Mouse (Mus musculus): ENCODE measurements around the gene Ovol2.

Ovol2 gene

DNA sequence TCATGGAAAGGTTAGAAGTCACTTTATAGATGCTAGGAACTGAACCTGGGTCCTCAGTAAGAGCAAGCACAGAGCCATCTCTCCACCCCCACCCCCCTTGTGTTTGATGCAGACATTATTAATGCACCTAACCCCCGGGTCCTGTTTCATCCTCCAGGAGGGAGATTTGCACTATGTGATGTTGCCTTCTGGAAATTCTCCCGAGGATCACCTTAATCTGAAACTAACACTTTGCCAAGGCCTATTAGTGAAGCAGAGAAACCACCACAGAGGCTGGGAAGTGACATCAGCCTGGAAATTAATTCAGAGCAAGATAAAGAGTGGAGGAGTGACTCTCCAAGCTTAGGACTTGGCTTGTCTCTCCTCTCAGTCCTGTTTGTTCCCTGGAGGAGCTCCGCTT, 7.7 kb downstream of the Ovol2 start:
- DNase-seq (ENCODE audit: low read depth, low spot score): no peak

- no peak for DNase-seq (ENCODE audit: low read depth, low spot score)
These were observed 20.6 kb downstream of the Ovol2 start for GRCm38 (mm10) chr2:144311372-144311771.

DNA sequence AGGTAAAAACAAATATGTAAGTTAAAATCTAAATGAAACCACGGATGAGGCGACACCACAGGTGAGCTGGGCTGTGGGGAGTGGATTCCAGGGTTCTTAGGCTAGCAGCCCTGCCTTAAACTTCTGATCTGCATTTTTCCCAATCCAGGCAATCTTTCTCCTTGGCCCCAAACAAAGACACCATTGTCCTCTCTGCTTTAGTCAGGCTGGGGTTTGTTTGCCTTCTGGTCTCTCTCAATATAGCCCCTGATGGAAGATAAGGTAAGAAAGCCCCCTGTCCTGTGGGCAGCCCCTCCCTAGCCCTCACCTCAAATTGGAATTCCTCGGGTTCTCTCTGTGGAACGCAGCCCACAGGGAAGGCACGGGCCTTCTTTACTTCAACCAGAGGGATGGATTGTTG, 21.7 kb downstream of the Ovol2 start:
- no peak for DNase-seq (ENCODE audit: low read depth, low spot score)

GRCm38 (mm10) chr2:144308561-144308960, 23.4 kb downstream of the Ovol2 start:
- no peak for DNase-seq (ENCODE audit: low read depth, low spot score)

DNA sequence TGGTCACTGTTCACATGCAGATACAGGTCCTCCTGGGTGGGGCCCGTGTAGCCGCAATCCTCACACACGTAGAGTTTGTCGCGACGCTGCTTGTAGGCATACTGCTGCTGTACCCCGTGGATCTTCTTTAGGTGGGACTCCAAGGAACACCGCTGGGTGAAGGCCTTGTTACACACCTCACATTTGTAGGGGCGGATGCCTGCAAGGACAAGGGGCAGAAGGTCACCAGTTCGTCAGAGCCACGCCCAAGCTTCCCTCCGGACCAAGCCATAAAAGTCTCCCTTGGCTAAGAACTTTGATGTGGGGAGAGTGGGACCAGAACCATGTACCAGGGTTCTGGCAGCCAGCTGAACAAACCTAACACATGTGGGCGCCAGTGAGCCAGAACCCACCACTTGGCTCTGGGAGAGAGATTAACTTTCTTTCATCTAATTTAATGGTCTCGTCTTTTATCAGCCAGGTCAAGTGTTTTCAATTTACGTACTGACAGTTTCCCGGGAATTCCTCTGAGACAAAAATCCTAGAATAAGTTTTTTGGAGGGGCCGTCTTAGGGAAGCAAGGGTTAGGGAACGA, 26.1 kb downstream of the Ovol2 start:
- DNase-seq (ENCODE audit: low read depth, low spot score): no peak

- no peak for DNase-seq (ENCODE audit: low read depth, low spot score)
These were observed 30.8 kb downstream of the Ovol2 start for GRCm38 (mm10) chr2:144301101-144301500.

DNA sequence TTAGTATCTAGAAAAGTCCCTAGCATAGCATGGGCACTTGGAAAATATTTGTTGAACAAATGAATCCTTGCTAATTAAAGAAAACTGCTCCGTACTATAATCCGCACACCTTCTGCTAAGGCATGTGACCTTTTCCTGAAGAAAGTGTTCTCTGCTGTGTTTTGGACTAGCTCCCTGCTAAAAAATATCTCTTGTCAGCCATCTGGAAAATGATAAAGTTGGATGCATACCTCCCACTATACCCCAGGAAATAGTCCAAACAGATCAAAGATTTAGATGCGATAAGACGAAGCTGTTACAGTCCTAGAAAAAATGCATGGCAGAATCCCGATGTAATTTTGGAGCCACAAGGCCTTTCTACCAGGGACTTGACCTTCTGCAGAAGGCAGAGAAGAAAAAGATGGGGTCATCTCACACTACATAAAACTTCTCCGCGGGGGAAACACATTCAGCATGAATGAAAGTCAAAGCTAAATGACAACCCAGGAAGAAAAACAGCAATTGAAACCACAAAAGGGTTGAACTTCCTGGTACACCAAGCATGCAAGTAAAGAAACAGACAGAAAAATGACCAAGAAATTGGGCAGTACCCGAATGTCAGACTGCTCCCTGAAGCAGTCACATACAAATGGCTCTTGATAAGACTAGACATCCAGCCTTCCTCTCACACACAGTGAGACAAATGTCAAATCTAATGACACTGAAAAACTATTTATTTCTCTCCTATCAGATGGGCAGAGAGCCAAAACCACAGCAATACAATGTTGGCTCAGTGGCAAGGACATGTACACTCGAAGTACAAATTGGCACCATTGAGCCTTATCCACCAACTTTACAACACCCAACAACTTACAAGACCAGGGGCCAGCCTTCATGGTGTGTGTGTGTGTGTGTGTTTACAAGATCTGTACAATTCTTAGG, 31.9 kb downstream of the Ovol2 start:
- DNase-seq (ENCODE audit: low read depth, low spot score): no peak

- DNase-seq (ENCODE audit: low read depth, low spot score): no peak
These were observed 36.7 kb downstream of the Ovol2 start for GRCm38 (mm10) chr2:144295145-144295735.

GRCm38 (mm10) chr2:144291600-144292305, 40.2 kb downstream of the Ovol2 start:
- no peak for DNase-seq (ENCODE audit: low read depth, low spot score)

DNA sequence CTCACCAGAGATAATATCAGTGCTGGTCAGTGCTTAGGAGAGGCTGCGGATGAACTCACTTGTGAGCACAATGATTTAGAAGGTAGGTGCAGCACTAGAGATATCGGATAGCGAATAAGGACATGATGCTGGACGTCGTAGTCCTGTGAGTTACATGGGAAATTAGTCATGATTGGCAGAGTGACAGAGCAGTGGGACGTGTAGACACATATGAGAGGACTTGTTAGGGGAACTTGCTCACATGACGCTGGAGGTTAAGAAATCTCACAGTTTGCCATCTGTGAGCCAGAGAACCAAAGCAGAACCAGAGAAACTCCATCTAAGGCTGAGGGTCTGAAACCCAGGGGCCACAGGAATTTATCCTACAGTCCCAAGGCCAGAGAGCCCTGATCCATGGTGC, 41.6 kb downstream of the Ovol2 start:
- DNase-seq (ENCODE audit: low read depth, low spot score): no peak

DNA sequence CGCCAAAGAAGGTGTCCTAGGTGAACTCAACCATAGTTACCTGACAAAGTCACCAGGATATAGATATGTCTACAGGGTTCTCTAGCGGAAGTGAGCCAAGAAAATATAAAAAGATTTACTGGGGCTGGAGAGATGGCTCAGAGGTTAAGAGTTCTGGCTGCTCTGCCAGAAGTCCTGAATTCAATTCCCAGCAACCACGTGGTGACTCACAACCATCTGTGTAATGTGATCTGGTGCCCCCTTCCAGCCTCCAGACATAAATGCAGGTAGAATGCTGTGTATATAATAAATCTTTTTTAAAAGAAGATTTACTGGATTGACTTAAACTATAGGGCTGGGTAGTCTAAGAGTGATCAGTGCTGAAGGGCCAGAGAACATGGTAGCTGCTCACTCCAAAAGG, 50.5 kb downstream of the Ovol2 start:
- DNase-seq (ENCODE audit: low read depth, low spot score): no peak

DNA sequence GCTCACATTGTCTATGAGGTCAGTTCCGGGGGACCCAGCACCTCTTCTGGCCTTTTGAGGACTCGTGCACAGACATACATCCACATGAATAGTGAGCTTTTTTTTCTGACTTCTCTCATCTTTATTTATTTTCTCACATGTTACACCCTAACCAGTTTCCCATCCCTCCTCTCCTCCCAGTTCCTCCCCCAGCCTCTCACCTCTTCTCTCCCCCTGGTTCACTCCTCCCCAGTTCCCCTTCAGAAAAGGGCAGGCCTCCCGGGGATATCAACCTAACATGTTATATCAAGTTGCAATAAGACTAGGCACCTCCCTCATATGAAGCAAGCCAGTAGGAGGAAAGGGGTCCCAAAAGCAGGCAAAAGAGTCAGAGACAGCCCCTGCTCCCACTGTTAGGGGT, 51.4 kb downstream of the Ovol2 start:
- DNase-seq (ENCODE audit: low read depth, low spot score): no peak

DNA sequence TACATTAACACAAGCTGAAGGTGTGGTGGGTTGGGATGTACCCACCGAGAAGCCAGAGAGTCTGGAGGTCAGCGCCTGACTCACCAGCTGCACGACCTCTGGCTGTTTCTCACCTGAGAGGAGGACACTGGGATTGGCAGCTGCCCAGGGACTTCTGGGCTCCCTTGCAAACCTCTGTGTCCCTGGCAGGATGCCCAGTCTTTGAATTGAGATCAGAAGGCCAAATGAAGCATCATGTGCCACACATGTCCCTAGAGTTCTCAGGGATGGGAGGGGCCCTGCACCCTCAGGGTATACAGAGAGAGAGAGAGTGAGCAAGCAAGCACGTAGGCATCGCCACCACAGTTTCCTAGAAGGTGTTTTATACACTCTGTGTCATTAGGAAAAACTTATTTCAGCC, 52.2 kb downstream of the Ovol2 start:
- no peak for DNase-seq (ENCODE audit: low read depth, low spot score)

DNA sequence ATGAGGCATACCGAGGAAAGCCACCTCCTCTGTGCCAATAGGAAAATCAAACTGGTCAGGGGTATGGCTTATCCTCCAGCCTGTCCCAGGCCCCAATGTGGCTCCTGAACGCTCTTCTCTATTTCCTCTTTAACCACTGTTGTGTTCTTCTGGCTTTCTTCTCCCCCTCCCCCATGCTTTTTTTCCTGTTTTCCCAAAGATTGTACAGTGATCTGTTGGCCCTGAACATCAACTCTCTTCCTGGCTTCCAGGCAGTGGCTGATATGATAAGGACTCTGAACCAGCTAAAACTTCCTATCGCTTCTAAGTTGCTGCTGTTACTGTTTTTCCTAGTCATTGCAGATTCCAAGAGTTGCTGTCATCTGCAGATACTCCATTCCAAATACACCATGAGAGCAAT, 55.1 kb downstream of the Ovol2 start:
- DNase-seq (ENCODE audit: low read depth, low spot score): no peak

DNA sequence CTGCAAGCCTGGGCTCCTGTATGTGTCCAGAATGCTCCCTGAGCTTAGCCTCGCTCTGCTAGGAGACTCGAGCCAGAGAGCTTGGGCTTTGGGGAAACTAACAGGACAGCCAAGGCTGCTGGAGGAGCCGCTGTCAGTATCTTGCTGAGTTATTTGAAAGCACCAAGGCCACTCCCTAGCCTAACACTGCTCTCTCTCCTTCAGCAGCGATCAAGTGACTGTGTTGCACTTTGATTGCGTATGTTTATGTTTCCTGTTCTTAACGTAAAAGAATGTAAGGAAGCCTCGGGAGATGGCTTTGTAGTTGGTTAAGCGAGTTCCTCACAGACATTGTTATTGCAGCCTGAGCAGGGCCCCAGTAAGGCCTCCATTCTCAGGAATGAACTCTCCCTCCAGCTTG, 57.2 kb downstream of the Ovol2 start:
- DNase-seq (ENCODE audit: low read depth, low spot score): no peak

GRCm38 (mm10) chr2:144272088-144272487, 59.9 kb downstream of the Ovol2 start:
- no peak for DNase-seq (ENCODE audit: low read depth, low spot score)

DNA sequence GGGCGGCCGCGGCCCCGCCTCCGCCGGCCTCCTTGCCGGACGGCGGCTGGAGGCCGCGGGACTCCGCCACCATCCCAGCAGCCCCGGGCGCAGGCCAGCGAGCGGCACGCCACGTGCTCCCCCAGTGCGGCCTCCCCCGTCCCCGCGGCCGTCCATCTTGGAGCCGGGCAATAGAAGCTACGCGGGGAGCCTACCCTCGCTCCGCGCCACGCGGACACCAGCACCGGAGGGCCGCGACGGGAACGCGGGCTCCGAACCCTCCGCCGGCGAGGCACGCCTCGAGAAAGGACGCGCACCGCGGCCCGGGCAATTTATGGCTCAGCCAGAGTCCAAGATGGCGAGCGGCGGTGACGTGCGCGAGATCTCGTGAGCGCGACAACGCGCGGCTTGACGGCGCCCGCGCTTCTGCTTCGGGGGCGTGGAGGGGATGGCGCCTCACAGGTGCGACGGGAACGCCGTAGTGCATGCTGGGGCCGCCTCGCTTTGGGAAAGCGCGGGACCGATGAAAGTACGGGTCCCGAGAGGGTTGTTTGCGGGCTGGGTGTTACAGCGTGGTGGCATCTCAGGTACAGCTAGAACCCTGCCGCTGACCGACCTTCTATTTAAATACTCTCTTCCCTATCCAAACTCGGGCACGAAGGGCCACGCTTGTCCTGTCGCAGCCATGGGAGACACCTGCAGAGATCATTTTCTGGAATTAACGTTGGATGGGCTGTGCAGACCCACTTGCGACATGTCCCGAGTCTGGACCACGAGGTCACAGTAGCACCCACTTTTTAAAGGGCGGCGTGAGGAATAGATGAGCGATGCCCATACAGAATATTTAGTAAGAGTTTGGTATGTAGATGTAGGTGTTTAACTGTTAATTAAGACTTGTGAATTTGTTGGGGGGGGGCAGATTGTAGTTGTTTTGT, 61.2 kb downstream of the Ovol2 start, which contains the start of the genes Mgme1 and Snx5:
Gene Mgme1 (plus strand): TSS at position 157 of the 914 bp plus-strand sequence.
Gene Snx5 (minus strand): TSS at position 400 of the 914 bp plus-strand sequence.
- DNase-seq (ENCODE audit: low read depth, low spot score): peak; percentile 96

DNA sequence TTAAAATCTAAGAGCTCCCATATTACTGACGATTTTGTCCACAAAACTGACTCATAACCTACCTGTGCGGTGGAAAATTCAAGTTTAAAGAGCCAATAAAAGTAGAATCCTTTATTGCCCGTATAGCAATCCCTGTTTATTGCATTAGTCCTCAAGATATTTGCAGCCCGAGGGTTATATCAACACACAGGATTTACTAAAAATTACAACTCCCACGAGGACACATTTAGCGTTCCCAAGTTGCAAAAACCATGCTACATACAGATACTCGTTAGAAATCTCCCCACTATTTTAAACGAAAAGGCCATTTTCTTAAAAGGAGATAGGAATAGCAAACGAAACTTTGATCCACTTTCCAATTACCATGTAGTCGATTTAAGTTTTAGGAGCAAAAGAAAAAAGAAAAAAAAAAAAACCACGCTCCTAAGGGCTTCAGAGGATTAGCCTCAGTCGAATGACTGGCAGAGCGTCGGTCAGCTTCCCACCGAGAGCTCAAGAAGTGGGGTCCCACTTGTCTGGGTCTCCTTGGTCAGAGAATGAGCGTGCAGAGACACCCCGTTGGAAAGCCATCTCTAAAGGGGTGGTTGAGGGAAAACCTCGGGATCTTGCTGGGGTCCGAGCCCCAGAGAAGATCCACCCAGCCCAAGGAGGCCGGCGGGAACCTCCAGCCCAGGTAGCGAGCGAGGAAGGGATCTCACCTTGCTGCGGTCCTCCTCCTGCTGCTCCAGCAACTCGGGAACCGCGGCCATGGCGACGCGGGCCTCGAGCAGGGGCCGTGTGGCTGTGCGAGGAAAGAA, 62.1 kb downstream of the Ovol2 start:
- peak; percentile 44 for DNase-seq (ENCODE audit: low read depth, low spot score)

- no peak for DNase-seq (ENCODE audit: low read depth, low spot score)
These were observed 62.7 kb downstream of the Ovol2 start for GRCm38 (mm10) chr2:144269306-144269650.

Measured in forelimb bud, embryonic 11.5 days (tissue).